Mouse (Mus musculus): ENCODE data around the gene Nell1. TPM values are rescaled to one million over a fixed set of nuclear protein-coding genes. Genes with fewer than 3 reads are reported as not detected.
A peak's percentile ranks its signal among the peaks of the same experiment; 100 is the strongest.

Nell1 gene
- polyA plus RNA-seq, 1 experiment from 2014 or later, result 14.6 TPM

GRCm38 (mm10) chr7:50005268-50005667 lies 30.6 kb downstream of the Nell1 start:
- no peak overlapping the region for H3K9ac ChIP-seq (ENCODE audit: low read depth, low read length)
- peak; percentile 63; the same call in 1 of the 2 replicates for ATAC-seq (ENCODE audit: low FRiP score, low TSS enrichment)
- no peaks in the 10 kb centered on the region for H3K27me3 ChIP-seq (ENCODE audit: control insufficient read depth, insufficient read depth, low read length)
- no peaks in the 10 kb centered on the region for H3K4me1 ChIP-seq (ENCODE audit: control insufficient read depth, insufficient read depth, low read length)
- no peaks in the 10 kb centered on the region for H3K9me3 ChIP-seq (ENCODE audit: control insufficient read depth, low read length)
- no peak overlapping the region for H3K4me2 ChIP-seq (replicated peaks; ENCODE audit: low read depth, low read length)
- 6% methylated on average over 2 of the region's 2 CpGs for WGBS
- H3K4me3 ChIP-seq (ENCODE audit: low read length), result no peak overlapping the region
- no peak overlapping the region for H3K27ac ChIP-seq (ENCODE audit: low read depth, low read length)
- no peaks in the 10 kb centered on the region for H3K36me3 ChIP-seq (ENCODE audit: control insufficient read depth, insufficient read depth, low read length)

- no peak for ATAC-seq (ENCODE audit: low FRiP score, low TSS enrichment)
These were observed 60.8 kb downstream of the Nell1 start for GRCm38 (mm10) chr7:50035187-50036153.

GRCm38 (mm10) chr7:50041112-50041511 lies 66.4 kb downstream of the Nell1 start:
- no peaks in the 10 kb centered on the region for H3K27me3 ChIP-seq (ENCODE audit: control insufficient read depth, insufficient read depth, low read length)
- H3K27ac ChIP-seq (ENCODE audit: low read depth, low read length), result no peak overlapping the region
- no peaks in the 10 kb centered on the region for H3K36me3 ChIP-seq (ENCODE audit: control insufficient read depth, insufficient read depth, low read length)
- no peaks in the 10 kb centered on the region for H3K9me3 ChIP-seq (ENCODE audit: control insufficient read depth, low read length)
- ATAC-seq (ENCODE audit: low FRiP score, low TSS enrichment), result peak; percentile 60; the same call in 1 of the 2 replicates
- H3K4me3 ChIP-seq (ENCODE audit: low read length), result no peak overlapping the region
- no peak overlapping the region for H3K4me2 ChIP-seq (replicated peaks; ENCODE audit: low read depth, low read length)
- no peaks in the 10 kb centered on the region for H3K4me1 ChIP-seq (ENCODE audit: control insufficient read depth, insufficient read depth, low read length)
- no peak overlapping the region for H3K9ac ChIP-seq (ENCODE audit: low read depth, low read length)
- WGBS, result 11% methylated on average over 6 of the region's 6 CpGs

More at GRCm38 (mm10) chr7:50035187-50036153, 60.8 kb downstream of the Nell1 start:
- no peak overlapping the region for H3K4me2 ChIP-seq (replicated peaks; ENCODE audit: low read depth, low read length)
- 79% methylated on average over 13 of the region's 13 CpGs for WGBS
- H3K27me3 ChIP-seq (ENCODE audit: control insufficient read depth, insufficient read depth, low read length), result no peaks in the 10 kb centered on the region
- no peak overlapping the region for H3K9ac ChIP-seq (ENCODE audit: low read depth, low read length)
- no peak overlapping the region for H3K4me3 ChIP-seq (ENCODE audit: low read length)
- H3K9me3 ChIP-seq (ENCODE audit: control insufficient read depth, low read length), result no peaks in the 10 kb centered on the region
- H3K4me1 ChIP-seq (ENCODE audit: control insufficient read depth, insufficient read depth, low read length), result no peaks in the 10 kb centered on the region
- H3K36me3 ChIP-seq (ENCODE audit: control insufficient read depth, insufficient read depth, low read length), result no peaks in the 10 kb centered on the region
- H3K27ac ChIP-seq (ENCODE audit: low read depth, low read length), result no peak overlapping the region

GRCm38 (mm10) chr7:50050144-50050543 lies 75.5 kb downstream of the Nell1 start:
- Histone ChIP-seq H3K9ac (ENCODE audit: low read depth, low read length) (no peak overlapping the region), H3K4me2 (replicated peaks; ENCODE audit: low read depth, low read length) (no peak overlapping the region), H3K9me3 (ENCODE audit: control insufficient read depth, low read length) (no peaks in the 10 kb centered on the region), H3K4me1 (ENCODE audit: control insufficient read depth, insufficient read depth, low read length) (no peaks in the 10 kb centered on the region), H3K36me3 (ENCODE audit: control insufficient read depth, insufficient read depth, low read length) (no peaks in the 10 kb centered on the region), H3K4me3 (ENCODE audit: low read length) (no peak overlapping the region), H3K27ac (ENCODE audit: low read depth, low read length) (no peak overlapping the region), H3K27me3 (ENCODE audit: control insufficient read depth, insufficient read depth, low read length) (no peaks in the 10 kb centered on the region)
- no peak for ATAC-seq (ENCODE audit: low FRiP score, low TSS enrichment)
- 88% methylated on average over 4 of the region's 4 CpGs for WGBS

GRCm38 (mm10) chr7:50053704-50054103 lies 79.0 kb downstream of the Nell1 start:
- H3K27ac ChIP-seq (ENCODE audit: low read depth, low read length), result no peak overlapping the region
- H3K4me2 ChIP-seq (replicated peaks; ENCODE audit: low read depth, low read length), result no peak overlapping the region
- no peaks in the 10 kb centered on the region for H3K9me3 ChIP-seq (ENCODE audit: control insufficient read depth, low read length)
- H3K36me3 ChIP-seq (ENCODE audit: control insufficient read depth, insufficient read depth, low read length), result no peaks in the 10 kb centered on the region
- no peaks in the 10 kb centered on the region for H3K4me1 ChIP-seq (ENCODE audit: control insufficient read depth, insufficient read depth, low read length)
- 88% methylated on average over 2 of the region's 2 CpGs for WGBS
- no peaks in the 10 kb centered on the region for H3K27me3 ChIP-seq (ENCODE audit: control insufficient read depth, insufficient read depth, low read length)
- H3K4me3 ChIP-seq (ENCODE audit: low read length), result no peak overlapping the region
- no peak for ATAC-seq (ENCODE audit: low FRiP score, low TSS enrichment)
- no peak overlapping the region for H3K9ac ChIP-seq (ENCODE audit: low read depth, low read length)

- no peaks in the 10 kb centered on the region for H3K27me3 ChIP-seq (ENCODE audit: control insufficient read depth, insufficient read depth, low read length)
- no peak overlapping the region for H3K4me2 ChIP-seq (replicated peaks; ENCODE audit: low read depth, low read length)
- no peaks in the 10 kb centered on the region for H3K9me3 ChIP-seq (ENCODE audit: control insufficient read depth, low read length)
- H3K4me1 ChIP-seq (ENCODE audit: control insufficient read depth, insufficient read depth, low read length), result no peaks in the 10 kb centered on the region
- H3K36me3 ChIP-seq (ENCODE audit: control insufficient read depth, insufficient read depth, low read length), result no peaks in the 10 kb centered on the region
- no peak for ATAC-seq (ENCODE audit: low FRiP score, low TSS enrichment)
- WGBS, result 86% methylated on average over 5 of the region's 5 CpGs
- no peak overlapping the region for H3K9ac ChIP-seq (ENCODE audit: low read depth, low read length)
- no peak overlapping the region for H3K4me3 ChIP-seq (ENCODE audit: low read length)
- no peak overlapping the region for H3K27ac ChIP-seq (ENCODE audit: low read depth, low read length)
These were observed 119.8 kb downstream of the Nell1 start for GRCm38 (mm10) chr7:50094461-50094860.

GRCm38 (mm10) chr7:50105612-50106321 lies 131.1 kb downstream of the Nell1 start:
- Histone ChIP-seq H3K9ac (ENCODE audit: low read depth, low read length) (no peak overlapping the region), H3K36me3 (ENCODE audit: control insufficient read depth, insufficient read depth, low read length) (no peaks in the 10 kb centered on the region), H3K27ac (ENCODE audit: low read depth, low read length) (no peak overlapping the region), H3K4me1 (ENCODE audit: control insufficient read depth, insufficient read depth, low read length) (no peaks in the 10 kb centered on the region), H3K27me3 (ENCODE audit: control insufficient read depth, insufficient read depth, low read length) (no peaks in the 10 kb centered on the region), H3K9me3 (ENCODE audit: control insufficient read depth, low read length) (no peaks in the 10 kb centered on the region), H3K4me3 (ENCODE audit: low read length) (no peak overlapping the region), H3K4me2 (replicated peaks; ENCODE audit: low read depth, low read length) (no peak overlapping the region)
- 44% methylated on average over 8 of the region's 8 CpGs for WGBS
- peak; percentile 55; the same call in 1 of the 2 replicates for ATAC-seq (ENCODE audit: low FRiP score, low TSS enrichment)

GRCm38 (mm10) chr7:50107261-50107660 lies 132.6 kb downstream of the Nell1 start:
- WGBS, result 95% methylated on average over 2 of the region's 2 CpGs
- Histone ChIP-seq H3K9ac (ENCODE audit: low read depth, low read length) (no peak overlapping the region), H3K9me3 (ENCODE audit: control insufficient read depth, low read length) (no peaks in the 10 kb centered on the region), H3K36me3 (ENCODE audit: control insufficient read depth, insufficient read depth, low read length) (no peaks in the 10 kb centered on the region), H3K4me2 (replicated peaks; ENCODE audit: low read depth, low read length) (no peak overlapping the region), H3K27me3 (ENCODE audit: control insufficient read depth, insufficient read depth, low read length) (no peaks in the 10 kb centered on the region), H3K4me3 (ENCODE audit: low read length) (no peak overlapping the region), H3K27ac (ENCODE audit: low read depth, low read length) (no peak overlapping the region), H3K4me1 (ENCODE audit: control insufficient read depth, insufficient read depth, low read length) (no peaks in the 10 kb centered on the region)
- ATAC-seq (ENCODE audit: low FRiP score, low TSS enrichment), result no peak

- H3K27ac ChIP-seq (ENCODE audit: low read depth, low read length), result no peak overlapping the region
- H3K36me3 ChIP-seq (ENCODE audit: control insufficient read depth, insufficient read depth, low read length), result no peaks in the 10 kb centered on the region
- H3K27me3 ChIP-seq (ENCODE audit: control insufficient read depth, insufficient read depth, low read length), result no peaks in the 10 kb centered on the region
- H3K9ac ChIP-seq (ENCODE audit: low read depth, low read length), result no peak overlapping the region
- WGBS, result 94% methylated on average over 5 of the region's 5 CpGs
- no peak overlapping the region for H3K4me2 ChIP-seq (replicated peaks; ENCODE audit: low read depth, low read length)
- no peaks in the 10 kb centered on the region for H3K9me3 ChIP-seq (ENCODE audit: control insufficient read depth, low read length)
- ATAC-seq (ENCODE audit: low FRiP score, low TSS enrichment), result no peak
- H3K4me3 ChIP-seq (ENCODE audit: low read length), result no peak overlapping the region
- no peaks in the 10 kb centered on the region for H3K4me1 ChIP-seq (ENCODE audit: control insufficient read depth, insufficient read depth, low read length)
These were observed 143.7 kb downstream of the Nell1 start for GRCm38 (mm10) chr7:50118348-50118747.
